Mouse (Mus musculus): Measurements from ENCODE around the gene Scaf4.
"Not testable (repeated sequence)": the region's sequence is repeated elsewhere in the genome, so short reads cannot be mapped to it uniquely, and the experiment has no call there.

Scaf4 gene

GRCm38 (mm10) chr16:90291675-90292074 lies 7.4 kb upstream of the Scaf4 start:
- in situ Hi-C loops (cut with MboI, MseI), result no loop called here

DNA sequence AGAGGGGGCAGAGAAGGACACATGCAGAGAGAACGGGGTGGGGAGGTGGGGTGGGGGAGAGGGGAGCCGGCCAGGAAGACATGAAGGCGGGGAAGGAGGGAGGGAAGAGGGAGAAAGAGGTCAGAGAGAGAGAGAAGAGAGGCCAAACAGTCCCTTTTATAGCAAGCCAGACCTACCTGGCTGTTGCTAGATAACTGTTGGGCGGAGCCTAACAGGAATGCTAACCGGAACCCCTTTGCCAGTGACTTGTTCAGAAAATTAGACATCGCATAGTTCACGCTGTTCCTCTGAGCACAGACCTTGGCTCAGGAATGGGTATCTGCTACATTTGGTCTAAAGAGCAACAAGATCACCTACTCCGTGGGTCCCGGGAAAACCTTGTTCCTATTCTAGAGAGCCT lies 6.7 kb upstream of the Scaf4 start:
- in situ Hi-C loops (cut with MboI, MseI), result no loop called here

DNA sequence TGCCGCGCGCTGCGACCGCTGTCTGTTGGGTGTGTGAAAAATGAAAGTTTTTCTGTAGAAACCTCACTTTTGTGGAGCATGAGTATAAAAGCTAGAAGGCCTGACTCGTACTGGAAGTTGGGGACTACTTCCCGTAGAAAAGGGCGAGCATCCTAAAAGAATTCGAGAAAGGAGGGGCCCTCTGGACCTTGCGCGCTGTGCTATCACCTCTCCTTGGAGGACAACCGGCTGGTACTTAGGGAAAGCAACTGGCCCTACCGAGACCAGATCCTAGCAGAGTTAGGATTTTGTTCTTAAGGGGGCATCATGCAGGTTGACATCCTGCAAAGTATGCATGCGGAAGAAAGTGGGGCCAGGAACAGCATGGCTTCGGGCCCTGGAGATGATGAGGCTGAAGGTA lies 613 bp upstream of the Scaf4 start:
- in situ Hi-C loops (cut with MboI, MseI), result no loop called here

DNA sequence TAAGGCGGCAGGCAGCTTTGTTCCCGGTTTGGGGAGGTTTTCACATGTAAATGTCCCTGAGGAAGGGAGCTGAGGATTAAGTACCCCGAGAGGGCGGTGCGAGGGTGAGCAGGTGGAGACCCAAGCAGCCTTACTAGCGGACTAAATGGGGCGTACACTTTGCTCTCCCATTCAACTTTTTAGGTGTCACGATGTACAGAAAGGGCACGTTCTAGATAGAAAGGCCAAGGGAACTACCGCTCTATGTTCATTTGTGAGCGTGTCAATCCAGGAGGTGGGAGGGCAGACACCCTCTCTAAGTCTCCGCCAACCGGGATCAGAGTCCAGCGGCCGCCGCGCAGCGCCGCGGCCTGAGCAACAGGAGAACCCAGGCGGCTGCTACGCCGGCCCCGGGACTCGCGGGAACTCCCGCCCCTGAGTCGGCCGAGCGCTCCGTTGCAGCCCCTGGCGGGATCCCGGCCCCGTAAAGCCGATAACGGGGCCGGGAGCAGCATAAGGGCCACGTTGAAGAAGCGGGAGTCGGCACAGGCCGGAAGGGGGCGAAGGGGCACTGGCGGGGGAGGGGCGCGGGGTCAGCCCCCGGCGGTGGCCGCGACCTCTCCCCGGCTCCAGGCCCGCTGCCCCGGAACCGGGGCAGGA lies 918 bp downstream of the Scaf4 start:
- in situ Hi-C loops (cut with MboI, MseI), result no loop called here

DNA sequence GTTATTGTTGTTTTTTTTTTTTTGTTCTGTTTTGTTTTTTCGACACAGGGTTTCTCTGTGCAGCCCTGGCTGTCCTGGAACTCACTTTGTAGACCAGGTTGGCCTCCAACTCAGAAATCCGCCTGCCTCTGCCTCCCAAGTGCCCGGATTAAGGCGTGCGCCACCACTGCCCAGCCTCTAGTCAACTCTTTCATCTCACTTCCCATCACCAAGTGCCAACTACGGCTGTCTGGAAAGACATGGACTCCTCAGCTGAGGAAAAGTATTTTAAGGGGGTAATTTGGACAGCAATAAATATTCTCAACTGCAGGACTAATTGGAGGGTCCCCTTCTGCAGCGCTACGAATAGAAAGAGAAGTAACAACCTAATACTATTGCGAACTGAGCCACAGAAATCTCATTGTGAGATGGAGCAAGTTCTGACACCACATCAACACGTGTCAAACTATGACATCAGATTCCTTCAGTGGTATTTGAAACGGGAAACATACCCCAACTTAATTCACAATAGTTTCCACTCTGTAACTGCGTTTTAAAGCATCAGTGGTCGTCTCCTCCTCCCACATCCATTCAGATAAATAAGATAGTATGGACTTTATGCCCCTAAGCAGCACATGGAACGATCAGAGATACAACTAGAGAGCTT lies 1.6 kb downstream of the Scaf4 start:
- in situ Hi-C loops (cut with MboI, MseI), result no loop called here

DNA sequence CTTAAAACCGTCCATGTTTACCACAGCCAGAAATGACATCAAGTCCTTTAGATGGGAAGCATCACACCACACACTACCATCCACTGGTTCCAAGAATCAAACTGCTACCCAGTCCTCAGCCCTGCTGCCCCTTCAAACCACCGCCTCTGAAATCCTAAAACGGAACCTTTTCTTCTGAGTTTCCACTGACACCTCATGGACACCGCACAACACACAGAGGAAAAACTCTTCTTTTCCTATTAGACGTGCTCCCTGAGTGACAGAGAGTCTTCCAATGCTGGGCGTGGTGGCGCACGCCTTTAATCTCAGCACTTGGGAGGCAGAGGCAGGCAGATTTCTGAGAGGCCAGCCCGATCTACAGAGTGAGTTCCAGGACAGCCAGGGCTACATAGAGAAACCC lies 2.9 kb downstream of the Scaf4 start:
- in situ Hi-C loops (cut with MboI, MseI), result no loop called here

GRCm38 (mm10) chr16:90280989-90281388 lies 3.3 kb downstream of the Scaf4 start:
- in situ Hi-C loops (cut with MboI, MseI), result no loop called here

DNA sequence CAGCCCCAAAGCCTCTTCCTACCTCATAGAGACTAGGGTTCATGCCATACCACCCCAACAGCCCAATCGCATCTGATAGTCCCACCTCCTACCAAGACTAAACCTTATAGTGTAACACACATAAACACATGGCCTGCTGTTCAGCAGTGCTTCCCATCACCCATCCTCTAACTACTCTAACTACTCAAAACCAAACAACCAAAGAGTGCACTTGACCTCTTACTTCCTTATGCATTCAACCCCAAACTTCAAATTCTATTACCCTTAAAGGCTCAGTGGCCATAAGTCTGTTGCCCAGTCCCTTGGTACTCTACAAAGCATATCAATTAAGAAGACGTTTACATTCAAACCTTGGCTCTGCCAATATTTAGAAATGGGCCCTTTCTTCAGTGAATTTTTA lies 3.8 kb downstream of the Scaf4 start:
- in situ Hi-C loops (cut with MboI, MseI), result no loop called here

GRCm38 (mm10) chr16:90279058-90279457 lies 5.2 kb downstream of the Scaf4 start:
- in situ Hi-C loops (cut with MboI, MseI), result no loop called here

DNA sequence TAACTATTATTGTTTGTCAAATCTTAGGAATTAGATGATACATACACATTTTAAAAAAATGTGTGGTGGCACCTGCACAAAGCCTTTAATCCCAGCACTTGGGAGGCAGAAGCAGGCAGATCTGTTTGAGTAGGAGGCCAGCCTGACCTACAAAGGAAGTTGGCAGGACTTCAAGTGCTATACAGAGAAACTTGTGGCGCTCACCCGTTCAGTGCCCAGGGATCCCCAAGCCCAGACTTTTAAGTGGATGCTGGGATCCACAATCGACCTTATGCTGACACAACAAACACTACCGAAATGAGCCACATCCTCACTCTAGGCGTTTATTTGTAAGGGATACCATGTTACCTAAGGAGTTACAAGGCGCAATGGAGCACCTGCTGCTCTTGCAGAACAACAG lies 8.8 kb downstream of the Scaf4 start:
- in situ Hi-C loops (cut with MboI, MseI), result no loop called here

- in situ Hi-C loops (cut with MboI, MseI), result no loop called here
Measured at GRCm38 (mm10) chr16:90266581-90266980, 17.7 kb downstream of the Scaf4 start.

DNA sequence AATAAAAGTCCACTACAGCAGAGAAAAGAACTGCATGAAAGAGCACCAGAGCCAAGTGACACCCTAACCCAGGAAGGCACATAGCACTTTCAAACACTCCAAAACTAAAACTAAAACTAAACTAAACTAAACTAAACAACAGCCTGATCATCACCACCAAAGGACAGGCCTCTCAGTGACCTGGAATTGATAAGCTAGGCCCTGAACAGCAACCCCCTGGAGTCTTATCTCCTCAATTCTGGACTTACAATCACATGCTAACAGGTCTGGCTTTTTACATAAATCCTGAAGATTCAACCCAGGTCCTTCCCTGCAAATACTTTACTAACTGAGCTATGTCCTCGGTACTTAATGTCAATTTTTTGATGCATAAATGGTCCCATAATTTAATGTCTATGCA lies 19.2 kb downstream of the Scaf4 start:
- in situ Hi-C loops (cut with MboI, MseI), result no loop called here

- in situ Hi-C loops (cut with MboI, MseI), result no loop called here
Measured at GRCm38 (mm10) chr16:90264021-90264420, 20.3 kb downstream of the Scaf4 start.

DNA sequence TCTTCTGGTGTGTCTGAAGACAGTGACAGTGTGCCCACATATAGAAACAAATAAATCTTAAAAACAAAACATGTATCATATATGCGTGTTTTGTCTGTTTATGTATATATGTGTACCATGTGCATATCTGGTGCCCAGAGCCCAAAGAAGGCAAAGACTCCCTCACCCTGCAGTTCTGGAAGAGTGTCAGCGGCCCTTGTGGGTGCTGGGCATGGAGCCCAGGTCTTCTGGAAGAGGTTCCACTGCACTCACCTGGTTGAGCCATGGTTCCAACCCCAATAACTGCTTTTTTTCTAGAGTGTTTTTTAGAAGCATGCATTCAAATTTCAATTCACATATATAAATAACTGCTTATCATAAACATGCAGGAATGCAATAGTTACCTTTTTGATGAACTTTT lies 22.5 kb downstream of the Scaf4 start:
- in situ Hi-C loops (cut with MboI, MseI), result no loop called here

DNA sequence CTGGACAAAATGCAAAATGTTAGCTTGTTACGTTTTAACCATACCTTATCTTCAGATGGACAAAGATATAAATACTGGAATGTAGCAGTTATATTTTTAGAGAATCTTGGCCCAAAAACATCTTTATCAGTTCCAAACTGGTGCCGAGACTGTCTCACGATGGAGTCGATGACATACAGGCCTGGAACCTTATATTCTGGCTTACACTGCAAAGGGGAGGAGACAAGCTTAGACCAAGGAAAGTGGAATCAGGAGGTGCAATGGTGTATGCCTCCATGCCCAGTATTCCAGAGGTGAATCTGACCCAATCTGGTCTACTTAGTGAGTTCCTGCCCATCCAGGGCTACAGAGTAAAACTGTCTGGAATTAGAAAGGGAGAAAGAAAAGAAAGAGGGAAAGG lies 24.2 kb downstream of the Scaf4 start:
- in situ Hi-C loops (cut with MboI, MseI), result no loop called here

DNA sequence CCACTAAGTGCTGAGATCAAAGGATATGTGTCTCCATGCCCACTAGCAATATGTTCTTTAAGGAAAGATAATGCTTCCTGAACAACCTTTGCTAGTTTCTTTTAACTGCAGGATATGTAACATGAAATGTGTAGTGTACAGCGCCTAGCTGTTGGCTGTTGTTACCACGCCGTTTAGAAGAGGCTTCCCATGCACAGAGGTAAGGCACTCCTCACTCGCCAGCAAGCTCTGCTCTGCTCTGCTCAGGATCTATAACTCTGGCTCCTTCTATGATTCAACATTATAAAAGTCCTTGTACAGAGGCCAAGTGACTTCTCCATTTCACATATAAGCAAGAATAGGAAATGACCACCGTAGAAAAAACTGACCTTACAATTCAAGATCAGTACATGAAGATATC lies 24.7 kb downstream of the Scaf4 start:
- in situ Hi-C loops (cut with MboI, MseI), result no loop called here

DNA sequence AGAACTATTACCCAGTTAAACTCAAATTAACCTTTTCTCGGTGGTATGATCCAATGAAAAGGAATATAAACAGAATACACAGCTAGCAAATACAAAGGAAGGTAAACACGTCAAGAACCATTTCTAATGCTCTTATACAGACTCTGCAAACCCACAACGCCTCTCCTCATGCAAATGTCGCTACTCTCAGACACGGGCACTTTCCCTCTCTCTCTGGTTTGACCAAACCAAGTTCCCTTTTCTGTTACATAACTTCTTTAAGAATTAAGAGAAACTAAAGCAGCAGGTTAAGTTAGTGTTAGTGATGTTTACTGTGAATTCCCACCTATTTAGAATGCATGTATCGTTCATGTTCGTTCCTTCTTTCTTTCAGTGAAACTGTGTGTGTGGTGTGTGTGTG lies 25.4 kb downstream of the Scaf4 start:
- in situ Hi-C loops (cut with MboI, MseI), result no loop called here

DNA sequence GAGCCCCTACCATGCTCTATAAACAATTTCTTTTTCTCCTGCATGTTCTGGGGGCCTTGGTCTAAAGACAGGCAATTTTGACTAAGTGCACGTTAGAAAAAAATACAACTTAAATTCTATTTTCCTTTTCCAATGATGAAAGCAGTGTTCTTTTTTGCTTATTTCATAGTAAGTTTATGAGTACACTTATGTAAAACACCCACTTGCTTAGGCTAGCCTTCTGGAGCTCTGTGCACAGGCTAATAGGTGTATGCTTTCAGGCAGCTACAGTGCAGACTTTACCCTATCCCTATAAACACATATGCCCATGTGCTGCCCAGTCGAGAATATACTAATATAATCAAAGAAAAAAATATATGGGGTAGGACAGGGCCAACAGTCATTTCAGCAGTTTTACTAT lies 31.8 kb downstream of the Scaf4 start:
- in situ Hi-C loops (cut with MboI, MseI), result no loop called here

DNA sequence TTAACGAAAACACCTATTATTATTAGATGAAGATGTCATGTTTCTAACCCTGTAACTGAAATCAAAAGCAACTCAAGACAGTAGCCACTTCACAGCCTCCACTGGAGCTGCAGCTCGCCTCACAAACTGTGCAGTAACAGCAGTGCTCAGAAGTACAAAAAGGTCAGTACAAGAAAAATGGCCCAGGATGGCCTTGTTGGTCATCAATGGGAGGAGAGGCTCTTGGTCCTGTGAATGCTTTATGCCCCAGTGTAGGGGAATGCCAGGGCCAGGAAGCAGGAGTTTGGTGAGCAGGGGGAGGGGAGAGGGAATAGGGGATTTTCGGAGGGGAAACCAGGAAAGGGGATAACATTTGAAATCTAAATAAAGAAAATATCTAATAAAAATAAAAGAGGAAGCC lies 33.0 kb downstream of the Scaf4 start:
- in situ Hi-C loops (cut with MboI, MseI), result not testable (repeated sequence)

- in situ Hi-C loops (cut with MboI, MseI), result no loop called here
Measured at GRCm38 (mm10) chr16:90250099-90250498, 34.2 kb downstream of the Scaf4 start.

- in situ Hi-C loops (cut with MboI, MseI), result loop anchor here (25.0 kb wide), 1 partner anchor 795 kb away; the partner anchor contains the start of gene Paxbp1
Measured at GRCm38 (mm10) chr16:90242426-90243304, 41.6 kb downstream of the Scaf4 start.

GRCm38 (mm10) chr16:90241875-90242274 lies 42.4 kb downstream of the Scaf4 start:
- in situ Hi-C loops (cut with MboI, MseI), result loop anchor here (25.0 kb wide), 1 partner anchor 795 kb away; the partner anchor contains the start of gene Paxbp1
